Mouse (Mus musculus) limb, embryonic 10.5 days (tissue): ENCODE data around the gene Pdzph1. TPM values are rescaled to one million over a fixed set of nuclear protein-coding genes. Genes with fewer than 3 reads are reported as not detected.
A peak's percentile ranks its signal among the peaks of the same experiment; 100 is the strongest.

Experiments used
- DNase-seq: peaks from one replicate; pipeline ENCODE4 v3.0.0-alpha.2; 2017; ENCODE audit warnings: low spot score
- H3K27ac ChIP-seq: fragments of 300-500 bp; sonication (generic); 2 replicates; pipeline ENCODE4 v1.5.1; 2016; ENCODE audit warnings: mild to moderate bottlenecking
- H3K27me3 ChIP-seq: fragments of 300-500 bp; sonication (generic); 2 replicates; pipeline ENCODE4 v1.6.1; 2016; ENCODE audit warnings: low read depth, mild to moderate bottlenecking; ENCODE audit not compliant: poor library complexity, severe bottlenecking
- H3K36me3 ChIP-seq: fragments of 300-500 bp; sonication (generic); 2 replicates; pipeline ENCODE4 v1.6.1; 2016; ENCODE audit warnings: mild to moderate bottlenecking, moderate library complexity
- H3K4me1 ChIP-seq: fragments of 300-500 bp; sonication (generic); 2 replicates; pipeline ENCODE4 v1.6.1; 2016
- H3K4me3 ChIP-seq: fragments of 300-500 bp; sonication (generic); 2 replicates; pipeline ENCODE4 v1.5.1; 2016; ENCODE audit warnings: mild to moderate bottlenecking, moderate library complexity
- H3K9me3 ChIP-seq: fragments of 300-500 bp; sonication (generic); replicated peaks from 2 replicates; pipeline ENCODE4 v1.6.1; 2016; ENCODE audit warnings: mild to moderate bottlenecking
- WGBS: fragments of 180-500 bp; shearing (Covaris S2); methylation state at CpG from one replicate; pipeline ENCODE4 v1.1.7; 2016; 5-methylcytosine and 5-hydroxymethylcytosine counted together
- polyA plus RNA-seq: library from polyadenylated mRNA; unstranded; fragments of >200 nt; fragmentation: Nextera tagmentation; extraction: Ambion mirVana; gene quantifications from 2 replicates; pipeline ENCODE4 v1.2.1, GENCODE M21; 2016

Gene Pdzph1
- polyA plus RNA-seq, 1 experiment from 2014 or later = not detected

- DNase-seq = no peak
- no peaks in the 10 kb centered on the region for H3K9me3 ChIP-seq
- H3K4me3 ChIP-seq = no peak overlapping the region
- no peaks in the 10 kb centered on the region for H3K27me3 ChIP-seq
- H3K4me1 ChIP-seq = no peaks in the 10 kb centered on the region
- H3K27ac ChIP-seq = no peak overlapping the region
- H3K36me3 ChIP-seq = no peaks in the 10 kb centered on the region
- 88% methylated on average over 7 of the region's 7 CpGs for WGBS
These were observed 79.6 kb downstream of the Pdzph1 start for GRCm38 (mm10) chr17:58911564-58911963.

GRCm38 (mm10) chr17:58909061-58909661, 82.0 kb downstream of the Pdzph1 start:
- Histone ChIP-seq H3K9me3 (no peaks in the 10 kb centered on the region), H3K27ac (no peak overlapping the region), H3K4me1 (no peaks in the 10 kb centered on the region), H3K4me3 (no peak overlapping the region), H3K36me3 (no peaks in the 10 kb centered on the region), H3K27me3 (no peaks in the 10 kb centered on the region)
- WGBS = 42% methylated on average over 8 of the region's 8 CpGs
- peak; percentile 64 for DNase-seq

- no peaks in the 10 kb centered on the region for H3K9me3 ChIP-seq
- H3K4me3 ChIP-seq = no peak overlapping the region
- no peaks in the 10 kb centered on the region for H3K27me3 ChIP-seq
- WGBS = 84% methylated on average over 2 of the region's 2 CpGs
- DNase-seq = no peak
- H3K4me1 ChIP-seq = no peaks in the 10 kb centered on the region
- H3K27ac ChIP-seq = no peak overlapping the region
- no peaks in the 10 kb centered on the region for H3K36me3 ChIP-seq
These were observed 85.2 kb downstream of the Pdzph1 start for GRCm38 (mm10) chr17:58906001-58906400.

GRCm38 (mm10) chr17:58891488-58892210, 99.5 kb downstream of the Pdzph1 start:
- H3K4me3 ChIP-seq = no peak overlapping the region
- H3K4me1 ChIP-seq = peaks cover 4% of the 10 kb centered on the region
- H3K27ac ChIP-seq = no peak overlapping the region; the same call in 1 of the 2 replicates
- WGBS = 56% methylated on average over 4 of the region's 4 CpGs
- H3K9me3 ChIP-seq = no peaks in the 10 kb centered on the region
- DNase-seq = no peak
- no peaks in the 10 kb centered on the region for H3K36me3 ChIP-seq
- no peaks in the 10 kb centered on the region for H3K27me3 ChIP-seq

GRCm38 (mm10) chr17:58889905-58890645, 101.1 kb downstream of the Pdzph1 start:
- no peak overlapping the region for H3K4me3 ChIP-seq
- WGBS = 80% methylated on average over 4 of the region's 4 CpGs
- DNase-seq = no peak
- no peaks in the 10 kb centered on the region for H3K36me3 ChIP-seq
- H3K4me1 ChIP-seq = peaks cover 4% of the 10 kb centered on the region
- no peaks in the 10 kb centered on the region for H3K9me3 ChIP-seq
- H3K27me3 ChIP-seq = no peaks in the 10 kb centered on the region
- no peak overlapping the region for H3K27ac ChIP-seq

GRCm38 (mm10) chr17:58884393-58884792, 106.8 kb downstream of the Pdzph1 start:
- no peak for DNase-seq
- 67% methylated on average over 1 of the region's 1 CpGs for WGBS

GRCm38 (mm10) chr17:58873356-58873755, 117.8 kb downstream of the Pdzph1 start:
- no peaks in the 10 kb centered on the region for H3K27me3 ChIP-seq
- no peaks in the 10 kb centered on the region for H3K9me3 ChIP-seq

More at GRCm38 (mm10) chr17:58884393-58884792, 106.8 kb downstream of the Pdzph1 start:
- Histone ChIP-seq H3K27me3 (no peaks in the 10 kb centered on the region), H3K9me3 (no peaks in the 10 kb centered on the region), H3K4me3 (no peak overlapping the region), H3K36me3 (no peaks in the 10 kb centered on the region), H3K4me1 (no peaks in the 10 kb centered on the region), H3K27ac (no peak overlapping the region)

GRCm38 (mm10) chr17:58870795-58871194, 120.4 kb downstream of the Pdzph1 start:
- Histone ChIP-seq H3K36me3 (no peaks in the 10 kb centered on the region), H3K27ac (no peak overlapping the region), H3K9me3 (no peaks in the 10 kb centered on the region), H3K27me3 (no peaks in the 10 kb centered on the region), H3K4me3 (no peak overlapping the region), H3K4me1 (no peaks in the 10 kb centered on the region)
- no peak for DNase-seq

More at GRCm38 (mm10) chr17:58873356-58873755, 117.8 kb downstream of the Pdzph1 start:
- no peak overlapping the region for H3K4me3 ChIP-seq
- no peak overlapping the region for H3K27ac ChIP-seq
- H3K4me1 ChIP-seq = no peaks in the 10 kb centered on the region
- no peaks in the 10 kb centered on the region for H3K36me3 ChIP-seq
- no peak for DNase-seq
- WGBS = 80% methylated on average over 1 of the region's 1 CpGs

Other genes starting within 250 kb of the Pdzph1 start
- 6.8 TPM in 2 replicates for gene Nudt12, start 22.0 kb upstream of the Pdzph1 start, polyA plus RNA-seq